Mouse (Mus musculus): ENCODE data around the gene Dcxr.
"Not testable (repeated sequence)": the region's sequence is repeated elsewhere in the genome, so short reads cannot be mapped to it uniquely, and the experiment has no call there.

The Dcxr gene

DNA sequence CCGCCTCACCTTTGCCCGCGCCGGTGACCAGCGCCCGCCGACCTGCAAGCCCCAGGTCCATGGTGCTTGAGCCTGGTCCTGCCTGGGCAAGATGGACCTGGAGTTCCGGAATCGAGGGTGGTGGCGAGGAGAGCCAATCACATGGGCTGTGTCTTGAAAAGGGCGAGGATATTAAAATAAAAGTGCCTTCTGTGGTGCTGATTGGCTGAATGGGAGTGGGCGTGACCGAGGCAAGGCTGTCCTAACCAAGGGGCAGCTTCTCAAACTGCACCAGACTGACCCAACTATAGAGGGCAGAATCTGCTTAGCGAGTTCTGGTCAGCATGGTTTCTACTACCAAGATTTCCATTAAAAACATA is at the start of gene Dcxr:
Dcxr (minus strand) TSS at position 113 of the 359 bp plus-strand sequence.
- peak; percentile 83 for DNase-seq (ENCODE audit: low spot score)

DNA sequence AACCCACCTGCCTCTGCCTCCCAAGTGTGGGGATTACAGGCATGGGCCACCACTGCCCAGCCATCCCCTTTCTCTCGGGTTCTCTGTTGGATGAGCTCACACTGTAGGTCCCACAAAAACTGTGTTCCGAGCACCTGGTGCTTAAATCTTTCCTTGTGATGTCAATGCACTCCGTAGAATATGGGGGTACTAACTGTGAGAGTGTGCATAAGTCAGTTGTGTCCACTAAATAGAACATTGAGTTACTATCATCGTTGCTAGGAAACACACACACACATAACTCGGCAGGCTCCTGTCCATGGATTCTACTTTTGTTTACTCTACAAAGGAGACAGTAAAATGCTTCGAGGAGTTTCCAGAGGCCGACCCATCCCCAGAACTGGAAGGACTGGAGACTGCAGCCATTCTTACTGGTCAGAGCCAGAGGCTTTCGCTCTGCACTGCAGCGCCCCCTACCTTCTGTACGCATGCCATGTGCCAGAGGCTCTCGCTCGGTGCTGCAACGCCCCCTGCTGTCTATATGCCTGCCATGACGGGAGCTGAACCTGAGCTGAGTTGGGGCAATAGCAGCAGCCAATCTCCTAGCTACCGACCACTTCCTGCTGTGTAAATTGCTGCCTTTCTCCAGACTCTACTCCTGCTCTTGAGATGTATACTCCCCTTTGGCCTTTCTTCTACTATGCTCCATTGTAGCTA is 48.8 kb upstream of the Dcxr start:
- peak; percentile 88 for DNase-seq (ENCODE audit: low spot score)

- no peak for DNase-seq (ENCODE audit: low spot score)
Measured at GRCm38 (mm10) chr11:120773463-120774190, 46.5 kb upstream of the Dcxr start.

GRCm38 (mm10) chr11:120772749-120773148 is 45.7 kb upstream of the Dcxr start:
- no peak for DNase-seq (ENCODE audit: low spot score)

GRCm38 (mm10) chr11:120768206-120768605 is 41.1 kb upstream of the Dcxr start:
- DNase-seq (ENCODE audit: low spot score): no peak

GRCm38 (mm10) chr11:120767023-120767422 is 39.9 kb upstream of the Dcxr start:
- not testable (repeated sequence) for DNase-seq (ENCODE audit: low spot score)

- DNase-seq (ENCODE audit: low spot score): not testable (repeated sequence)
Measured at GRCm38 (mm10) chr11:120763121-120763999, 36.3 kb upstream of the Dcxr start.

DNA sequence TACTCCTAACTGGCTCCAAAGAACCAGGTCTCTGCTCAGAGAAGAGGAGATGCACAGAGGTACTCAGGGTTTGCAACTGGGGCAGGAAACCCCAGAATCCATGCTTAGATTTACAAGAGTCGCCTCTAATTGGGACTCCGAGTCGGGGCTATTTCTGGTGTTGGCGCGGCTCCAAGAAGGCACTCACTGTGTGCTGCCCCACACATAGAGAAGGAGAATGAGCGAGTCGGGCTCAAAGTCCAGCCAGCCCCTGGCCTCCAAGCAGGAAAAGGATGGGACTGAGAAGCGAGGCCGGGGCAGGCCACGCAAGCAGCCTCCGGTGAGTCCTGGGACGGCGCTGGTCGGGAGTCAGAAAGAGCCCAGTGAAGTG is 35.6 kb upstream of the Dcxr start, which contains the start of gene Hmga1b:
Hmga1b (plus strand) TSS at position 123 of the 370 bp plus-strand sequence.
- DNase-seq (ENCODE audit: low spot score): not testable (repeated sequence)

- DNase-seq (ENCODE audit: low spot score): no peak
Measured at GRCm38 (mm10) chr11:120761811-120762671, 35.0 kb upstream of the Dcxr start.

DNA sequence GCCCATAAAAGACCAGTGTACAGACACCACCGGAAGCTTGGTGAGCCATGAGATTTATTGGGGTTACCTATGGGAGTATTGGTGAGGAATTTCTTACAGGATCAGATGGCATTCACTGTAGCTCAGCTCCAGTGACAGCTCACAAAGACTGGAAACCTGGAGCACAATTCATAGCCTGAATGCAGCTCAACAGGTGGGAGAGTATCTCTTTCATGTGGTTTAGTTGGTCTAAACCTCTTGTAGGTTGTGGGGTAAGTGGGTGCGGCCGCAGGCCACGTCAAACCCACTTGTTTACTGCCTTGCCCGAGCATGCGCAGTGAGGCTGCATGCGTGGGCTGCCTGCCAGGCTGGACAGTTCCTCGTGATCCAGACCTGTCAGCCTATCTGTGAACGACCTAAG is 33.2 kb upstream of the Dcxr start:
- DNase-seq (ENCODE audit: low spot score): no peak

DNA sequence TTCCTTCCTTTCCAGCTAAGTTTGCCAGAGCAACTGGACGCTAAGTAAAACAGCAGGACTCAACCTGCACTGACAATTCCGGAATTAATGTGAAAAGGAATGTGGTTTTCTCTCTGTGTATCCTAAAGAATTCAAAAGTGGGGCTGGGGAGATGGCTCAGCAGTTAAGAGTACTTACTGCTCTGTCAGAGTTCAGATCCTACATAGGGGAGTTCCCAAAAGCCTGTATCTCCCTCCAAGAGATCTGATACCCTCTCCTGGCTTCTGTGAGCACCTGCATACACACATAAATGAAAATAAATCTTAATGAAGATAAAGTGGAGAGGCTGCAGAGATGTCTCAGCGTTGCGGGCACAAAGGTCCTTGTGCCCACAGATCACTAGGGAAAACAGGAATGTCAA is 24.5 kb upstream of the Dcxr start:
- DNase-seq (ENCODE audit: low spot score): no peak

DNA sequence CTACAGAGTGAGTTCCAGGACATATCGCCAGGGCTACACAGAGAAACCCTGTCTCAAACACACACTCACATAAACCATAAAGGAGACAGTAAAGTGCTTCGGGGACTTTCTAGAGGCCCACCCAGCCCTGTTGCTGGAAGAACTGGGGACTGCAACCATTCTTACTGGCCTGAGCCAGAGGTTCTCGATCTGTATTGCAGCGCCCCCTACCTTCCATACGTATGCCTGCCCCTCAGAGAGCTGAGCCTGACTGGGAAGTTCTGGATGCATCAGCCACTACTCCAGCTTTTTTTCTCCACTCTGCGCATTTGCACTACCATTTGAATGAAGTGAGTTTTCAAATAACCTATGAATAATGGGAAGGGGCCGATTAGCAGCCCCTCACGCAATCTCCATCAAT is 22.3 kb upstream of the Dcxr start:
- peak; percentile 44 for DNase-seq (ENCODE audit: low spot score)

GRCm38 (mm10) chr11:120747974-120748373 is 20.9 kb upstream of the Dcxr start:
- no peak for DNase-seq (ENCODE audit: low spot score)

GRCm38 (mm10) chr11:120744121-120744701 is 17.1 kb upstream of the Dcxr start:
- no peak for DNase-seq (ENCODE audit: low spot score)

- no peak for DNase-seq (ENCODE audit: low spot score)
Measured at GRCm38 (mm10) chr11:120740981-120741380, 13.9 kb upstream of the Dcxr start.

- no peak for DNase-seq (ENCODE audit: low spot score)
Measured at GRCm38 (mm10) chr11:120736424-120736823, 9.3 kb upstream of the Dcxr start.

DNA sequence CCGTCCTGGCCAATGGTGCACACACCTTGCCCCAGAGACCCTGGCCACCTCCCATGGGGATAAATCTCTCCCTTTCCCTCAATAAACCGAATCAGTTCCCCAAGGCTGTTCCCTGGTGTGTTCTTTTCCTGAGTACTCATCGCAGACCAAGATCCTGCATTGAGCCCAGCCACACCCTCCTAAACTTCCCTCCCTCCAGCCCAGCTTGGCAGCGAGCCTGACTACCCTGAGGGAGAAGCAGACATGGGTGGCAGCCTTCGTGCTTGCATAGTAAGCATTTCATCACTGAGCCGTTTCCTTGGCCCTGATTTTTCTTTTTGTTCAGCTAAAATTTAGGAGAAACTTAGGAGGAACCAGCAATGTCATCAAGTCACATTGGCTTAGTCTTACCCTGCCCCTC is 6.4 kb upstream of the Dcxr start:
- no peak for DNase-seq (ENCODE audit: low spot score)

- no peak for DNase-seq (ENCODE audit: low spot score)
Measured at GRCm38 (mm10) chr11:120731858-120732680, 5.0 kb upstream of the Dcxr start, which contains the start of gene Cbr2. Gene Cbr2, minus strand, starts transcription at chr11:120732114.

DNA sequence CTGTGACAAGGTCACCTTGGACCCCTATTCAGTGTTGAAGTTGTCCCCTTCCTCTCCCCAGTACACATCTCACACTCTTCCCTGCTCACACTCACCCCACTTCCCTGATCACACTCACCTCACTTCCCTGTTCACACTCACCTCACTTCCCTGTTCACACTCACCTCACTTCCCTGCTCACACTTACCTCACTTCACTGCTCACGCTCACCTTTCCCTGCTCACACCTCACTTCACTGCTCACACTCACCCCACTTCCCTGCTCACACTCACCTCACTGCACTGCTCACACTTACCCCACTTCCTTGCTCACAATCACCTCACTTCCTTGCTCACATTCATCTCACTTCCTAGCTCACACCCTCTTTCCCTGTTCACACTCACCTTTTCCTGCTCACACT is 4.3 kb upstream of the Dcxr start:
- no peak for DNase-seq (ENCODE audit: low spot score)

GRCm38 (mm10) chr11:120730331-120730870 is 3.3 kb upstream of the Dcxr start:
- DNase-seq (ENCODE audit: low spot score): no peak

All from c-Kit-positive CD71-positive TER-119-positive erythroid progenitor cells, embryonic 14.5 days (primary cell).